Mouse (Mus musculus): Measurements from ENCODE around the gene Gm2000.

DNA sequence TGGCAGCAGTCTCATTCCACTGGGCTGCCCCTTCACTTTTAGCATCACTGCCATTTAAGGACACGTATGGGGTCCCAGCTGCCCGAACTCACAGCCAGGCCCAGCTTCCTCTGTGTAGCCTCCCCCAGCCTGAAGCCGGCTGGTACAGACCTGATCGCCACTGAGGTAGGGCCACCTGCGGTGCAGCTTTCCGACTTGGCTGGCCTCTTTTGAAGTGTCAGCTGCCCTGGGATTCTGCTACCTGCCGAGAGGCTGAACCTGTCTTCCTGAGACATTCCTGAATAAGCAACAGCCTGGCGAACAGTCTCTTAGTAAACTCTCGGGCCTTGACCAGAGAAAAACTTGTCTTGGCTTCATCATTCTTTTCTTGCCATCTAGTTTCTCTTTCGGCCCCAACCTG, 37.4 kb downstream of the Gm2000 start:
- TF ChIP-seq EP300 (optimal IDR thresholded peaks at IDR 0.05) (no peak), CTCF (IDR thresholded peaks at IDR 0.05; ENCODE audit: low read depth) (no peak)
